Mouse (Mus musculus) common myeloid progenitor, adult 5-6 weeks (primary cell): ENCODE measurements at regions not wholly inside any gene's neighbourhood (a gene's known extent, or its start where the extent isn't known, plus 50 kb on each side); places are given as distances from the start of the nearest gene placed in this dataset.

Source experiments
- ATAC-seq: replicated peaks from 2 replicates; pipeline ENCODE4 v1.8.0; 2016; ENCODE audit warnings: low read depth, mild to moderate bottlenecking, moderate TSS enrichment, inconsistent platforms; ENCODE audit not compliant: poor library complexity, severe bottlenecking

GRCm38 (mm10) chr3:35231158-35231928 lies 522.6 kb upstream of the Atp11b start:
- ATAC-seq, result no peak

- no peak for ATAC-seq
Observed at GRCm38 (mm10) chr3:35232487-35232886, 521.4 kb upstream of the Atp11b start.

GRCm38 (mm10) chr3:35235066-35235465 lies 518.8 kb upstream of the Atp11b start:
- ATAC-seq, result no peak

- no peak for ATAC-seq
Observed at GRCm38 (mm10) chr3:35235772-35236171, 518.1 kb upstream of the Atp11b start.

- no peak for ATAC-seq
Observed at GRCm38 (mm10) chr3:35237342-35237741, 516.6 kb upstream of the Atp11b start.

GRCm38 (mm10) chr3:35242349-35242748 lies 511.6 kb upstream of the Atp11b start:
- ATAC-seq, result no peak

- no peak for ATAC-seq
Observed at GRCm38 (mm10) chr3:35242871-35243529, 510.9 kb upstream of the Atp11b start.

- ATAC-seq, result no peak
Observed at GRCm38 (mm10) chr3:35245003-35245402, 508.9 kb upstream of the Atp11b start.

- no peak for ATAC-seq
Observed at GRCm38 (mm10) chr3:35245946-35246665, 507.8 kb upstream of the Atp11b start.

GRCm38 (mm10) chr3:35249160-35249559 lies 504.7 kb upstream of the Atp11b start:
- ATAC-seq, result no peak

GRCm38 (mm10) chr3:35250092-35250749 lies 503.7 kb upstream of the Atp11b start:
- no peak for ATAC-seq

- ATAC-seq, result no peak
Observed at GRCm38 (mm10) chr3:35253861-35254260, 500.0 kb upstream of the Atp11b start.

- no peak for ATAC-seq
Observed at GRCm38 (mm10) chr3:35260936-35261335, 493.0 kb upstream of the Atp11b start.

- ATAC-seq, result no peak
Observed at GRCm38 (mm10) chr3:35268949-35269348, 485.0 kb upstream of the Atp11b start.

GRCm38 (mm10) chr3:35269977-35270880 lies 483.7 kb upstream of the Atp11b start:
- no peak for ATAC-seq

GRCm38 (mm10) chr3:35273546-35273945 lies 480.4 kb upstream of the Atp11b start:
- ATAC-seq, result no peak

- no peak for ATAC-seq
Observed at GRCm38 (mm10) chr3:35280981-35281380, 472.9 kb upstream of the Atp11b start.

- no peak for ATAC-seq
Observed at GRCm38 (mm10) chr3:35282106-35282505, 471.8 kb upstream of the Atp11b start.

- ATAC-seq, result no peak
Observed at GRCm38 (mm10) chr3:35294771-35295170, 459.1 kb upstream of the Atp11b start.

- no peak for ATAC-seq
Observed at GRCm38 (mm10) chr3:35295746-35296145, 458.2 kb upstream of the Atp11b start.
